Mouse (Mus musculus): ENCODE measurements around the gene Eva1c. TPM values are rescaled to one million over a fixed set of nuclear protein-coding genes. Genes with fewer than 3 reads are reported as not detected.

Gene Eva1c
- polyA plus RNA-seq, 1 experiment from 2014 or later = 0.61 TPM

GRCm38 (mm10) chr16:90851621-90852334, 25.3 kb downstream of the Eva1c start:
- ATAC-seq = no peak
- H3K4me1 ChIP-seq (ENCODE audit: control insufficient read depth, insufficient read depth, low read length) = no peaks in the 10 kb centered on the region
- no peaks in the 10 kb centered on the region for H3K36me3 ChIP-seq (ENCODE audit: control insufficient read depth, insufficient read depth, low read length)
- H3K9me3 ChIP-seq (ENCODE audit: control insufficient read depth, low read length) = no peaks in the 10 kb centered on the region
- no peak overlapping the region for H3K27ac ChIP-seq (ENCODE audit: low read length)
- no peak overlapping the region for H3K4me3 ChIP-seq (ENCODE audit: low read length)
- no peak overlapping the region for H3K4me2 ChIP-seq (ENCODE audit: low read depth, low read length)
- 67% methylated on average over 11 of the region's 11 CpGs for WGBS
- no peak overlapping the region for H3K9ac ChIP-seq (ENCODE audit: low read depth, low read length)
- H3K27me3 ChIP-seq (replicated peaks; ENCODE audit: control insufficient read depth, insufficient read depth, low read length) = no peaks in the 10 kb centered on the region

GRCm38 (mm10) chr16:90856552-90857200, 30.2 kb downstream of the Eva1c start:
- whole genome bisulfite sequencing = 75% methylated on average over 6 of the region's 6 CpGs
- no peak overlapping the region for H3K4me3 ChIP-seq (ENCODE audit: low read length)
- no peak overlapping the region for H3K9ac ChIP-seq (ENCODE audit: low read depth, low read length)
- H3K9me3 ChIP-seq (ENCODE audit: control insufficient read depth, low read length) = no peaks in the 10 kb centered on the region
- no peaks in the 10 kb centered on the region for H3K36me3 ChIP-seq (ENCODE audit: control insufficient read depth, insufficient read depth, low read length)
- H3K4me1 ChIP-seq (ENCODE audit: control insufficient read depth, insufficient read depth, low read length) = no peaks in the 10 kb centered on the region
- no peak overlapping the region for H3K27ac ChIP-seq (ENCODE audit: low read length)
- no peak for ATAC-seq
- H3K4me2 ChIP-seq (ENCODE audit: low read depth, low read length) = no peak overlapping the region
- H3K27me3 ChIP-seq (replicated peaks; ENCODE audit: control insufficient read depth, insufficient read depth, low read length) = no peaks in the 10 kb centered on the region

- Histone ChIP-seq H3K27ac (ENCODE audit: low read length) (no peak overlapping the region), H3K4me1 (ENCODE audit: control insufficient read depth, insufficient read depth, low read length) (no peaks in the 10 kb centered on the region), H3K36me3 (ENCODE audit: control insufficient read depth, insufficient read depth, low read length) (no peaks in the 10 kb centered on the region), H3K4me3 (ENCODE audit: low read length) (no peak overlapping the region), H3K27me3 (replicated peaks; ENCODE audit: control insufficient read depth, insufficient read depth, low read length) (no peaks in the 10 kb centered on the region), H3K4me2 (ENCODE audit: low read depth, low read length) (no peak overlapping the region), H3K9ac (ENCODE audit: low read depth, low read length) (no peak overlapping the region), H3K9me3 (ENCODE audit: control insufficient read depth, low read length) (no peaks in the 10 kb centered on the region)
- no peak for ATAC-seq
- WGBS = 72% methylated on average over 4 of the region's 4 CpGs
Measured at GRCm38 (mm10) chr16:90858206-90858605, 31.7 kb downstream of the Eva1c start.

- Histone ChIP-seq H3K27ac (ENCODE audit: low read length) (no peak overlapping the region), H3K9me3 (ENCODE audit: control insufficient read depth, low read length) (no peaks in the 10 kb centered on the region), H3K9ac (ENCODE audit: low read depth, low read length) (no peak overlapping the region), H3K4me3 (ENCODE audit: low read length) (no peak overlapping the region), H3K4me1 (ENCODE audit: control insufficient read depth, insufficient read depth, low read length) (no peaks in the 10 kb centered on the region), H3K4me2 (ENCODE audit: low read depth, low read length) (no peak overlapping the region), H3K27me3 (replicated peaks; ENCODE audit: control insufficient read depth, insufficient read depth, low read length) (no peaks in the 10 kb centered on the region), H3K36me3 (ENCODE audit: control insufficient read depth, insufficient read depth, low read length) (no peaks in the 10 kb centered on the region)
- WGBS = 68% methylated on average over 3 of the region's 3 CpGs
- ATAC-seq = no peak
Measured at GRCm38 (mm10) chr16:90863036-90863435, 36.5 kb downstream of the Eva1c start.

GRCm38 (mm10) chr16:90863468-90864046, 37.0 kb downstream of the Eva1c start:
- Histone ChIP-seq H3K9me3 (ENCODE audit: control insufficient read depth, low read length) (no peaks in the 10 kb centered on the region), H3K36me3 (ENCODE audit: control insufficient read depth, insufficient read depth, low read length) (no peaks in the 10 kb centered on the region), H3K27me3 (replicated peaks; ENCODE audit: control insufficient read depth, insufficient read depth, low read length) (no peaks in the 10 kb centered on the region), H3K9ac (ENCODE audit: low read depth, low read length) (no peak overlapping the region), H3K4me3 (ENCODE audit: low read length) (no peak overlapping the region), H3K4me2 (ENCODE audit: low read depth, low read length) (no peak overlapping the region), H3K4me1 (ENCODE audit: control insufficient read depth, insufficient read depth, low read length) (no peaks in the 10 kb centered on the region), H3K27ac (ENCODE audit: low read length) (no peak overlapping the region)
- no peak for ATAC-seq
- WGBS = 80% methylated on average over 10 of the region's 10 CpGs

GRCm38 (mm10) chr16:90864693-90865092, 38.2 kb downstream of the Eva1c start:
- peaks cover 6% of the 10 kb centered on the region; the same call in 1 of the 2 replicates for H3K4me1 ChIP-seq (ENCODE audit: control insufficient read depth, insufficient read depth, low read length)
- no peak overlapping the region for H3K4me3 ChIP-seq (ENCODE audit: low read length)
- no peaks in the 10 kb centered on the region for H3K27me3 ChIP-seq (replicated peaks; ENCODE audit: control insufficient read depth, insufficient read depth, low read length)
- H3K36me3 ChIP-seq (ENCODE audit: control insufficient read depth, insufficient read depth, low read length) = no peaks in the 10 kb centered on the region
- no peaks in the 10 kb centered on the region for H3K9me3 ChIP-seq (ENCODE audit: control insufficient read depth, low read length)
- H3K9ac ChIP-seq (ENCODE audit: low read depth, low read length) = no peak overlapping the region
- no peak overlapping the region for H3K4me2 ChIP-seq (ENCODE audit: low read depth, low read length)
- 55% methylated on average over 7 of the region's 7 CpGs for WGBS
- ATAC-seq = no peak
- H3K27ac ChIP-seq (ENCODE audit: low read length) = no peak overlapping the region

- H3K36me3 ChIP-seq (ENCODE audit: control insufficient read depth, insufficient read depth, low read length) = no peaks in the 10 kb centered on the region
- 61% methylated on average over 9 of the region's 9 CpGs for WGBS
- H3K9me3 ChIP-seq (ENCODE audit: control insufficient read depth, low read length) = no peaks in the 10 kb centered on the region
- peaks cover 6% of the 10 kb centered on the region; the same call in 1 of the 2 replicates for H3K4me1 ChIP-seq (ENCODE audit: control insufficient read depth, insufficient read depth, low read length)
- no peak overlapping the region for H3K27ac ChIP-seq (ENCODE audit: low read length)
- H3K4me3 ChIP-seq (ENCODE audit: low read length) = no peak overlapping the region
- no peak overlapping the region for H3K4me2 ChIP-seq (ENCODE audit: low read depth, low read length)
- no peaks in the 10 kb centered on the region for H3K27me3 ChIP-seq (replicated peaks; ENCODE audit: control insufficient read depth, insufficient read depth, low read length)
- ATAC-seq = no peak
- no peak overlapping the region for H3K9ac ChIP-seq (ENCODE audit: low read depth, low read length)
Measured at GRCm38 (mm10) chr16:90865652-90866051, 39.1 kb downstream of the Eva1c start.

GRCm38 (mm10) chr16:90868129-90868528, 41.6 kb downstream of the Eva1c start:
- H3K9ac ChIP-seq (ENCODE audit: low read depth, low read length) = no peak overlapping the region
- H3K4me3 ChIP-seq (ENCODE audit: low read length) = no peak overlapping the region
- H3K36me3 ChIP-seq (ENCODE audit: control insufficient read depth, insufficient read depth, low read length) = no peaks in the 10 kb centered on the region
- H3K9me3 ChIP-seq (ENCODE audit: control insufficient read depth, low read length) = no peaks in the 10 kb centered on the region
- H3K27me3 ChIP-seq (replicated peaks; ENCODE audit: control insufficient read depth, insufficient read depth, low read length) = no peaks in the 10 kb centered on the region
- WGBS = 32% methylated on average over 7 of the region's 7 CpGs
- no peak overlapping the region for H3K4me2 ChIP-seq (ENCODE audit: low read depth, low read length)
- H3K4me1 ChIP-seq (ENCODE audit: control insufficient read depth, insufficient read depth, low read length) = peaks cover 6% of the 10 kb centered on the region; the same call in 1 of the 2 replicates
- no peak for ATAC-seq
- H3K27ac ChIP-seq (ENCODE audit: low read length) = no peak overlapping the region

- ATAC-seq = peak; percentile 61
- H3K9ac ChIP-seq (ENCODE audit: low read depth, low read length) = no peak overlapping the region
- H3K36me3 ChIP-seq (ENCODE audit: control insufficient read depth, insufficient read depth, low read length) = no peaks in the 10 kb centered on the region
- WGBS = 60% methylated on average over 4 of the region's 4 CpGs
- peaks cover 6% of the 10 kb centered on the region; the same call in 1 of the 2 replicates for H3K4me1 ChIP-seq (ENCODE audit: control insufficient read depth, insufficient read depth, low read length)
- H3K4me2 ChIP-seq (ENCODE audit: low read depth, low read length) = no peak overlapping the region
- no peaks in the 10 kb centered on the region for H3K9me3 ChIP-seq (ENCODE audit: control insufficient read depth, low read length)
- H3K27me3 ChIP-seq (replicated peaks; ENCODE audit: control insufficient read depth, insufficient read depth, low read length) = no peaks in the 10 kb centered on the region
- H3K27ac ChIP-seq (ENCODE audit: low read length) = no peak overlapping the region
- no peak overlapping the region for H3K4me3 ChIP-seq (ENCODE audit: low read length)
Measured at GRCm38 (mm10) chr16:90869361-90869760, 42.8 kb downstream of the Eva1c start.
